Mouse (Mus musculus) small intestine, adult 2 months (tissue): Measurements from ENCODE around the gene Sec22b. TPM values are rescaled to one million over a fixed set of nuclear protein-coding genes. Genes with fewer than 3 reads are reported as not detected.

ENCODE experiments used
- H3K27ac ChIP-seq: fragments of 200-500 bp; 2 replicates; pipeline ENCODE4 v1.5.1; 2012; ENCODE audit warnings: low read depth, low read length, control low read depth, inconsistent platforms; ENCODE audit not compliant: insufficient read depth
- H3K27me3 ChIP-seq: fragments of 200-500 bp; 2 replicates; pipeline ENCODE4 v1.6.1; 2012; ENCODE audit warnings: mild to moderate bottlenecking, moderate library complexity, low read length, inconsistent platforms; ENCODE audit not compliant: control insufficient read depth, insufficient read depth
- H3K36me3 ChIP-seq: fragments of 200-500 bp; 2 replicates; pipeline ENCODE4 v1.6.1; 2012; ENCODE audit warnings: mild to moderate bottlenecking, low read length, control low read depth, inconsistent platforms; ENCODE audit not compliant: control insufficient read depth, insufficient read depth
- H3K4me1 ChIP-seq: fragments of 200-500 bp; 2 replicates; pipeline ENCODE4 v1.6.1; 2012; ENCODE audit warnings: low read length, inconsistent platforms, mixed read lengths; ENCODE audit not compliant: control insufficient read depth, insufficient read depth, insufficient read length
- H3K4me3 ChIP-seq: fragments of 200-500 bp; 2 replicates; pipeline ENCODE4 v1.5.1; 2012; ENCODE audit warnings: low read depth, mild to moderate bottlenecking, control low read depth, inconsistent platforms, low read length, moderate library complexity
- CTCF ChIP-seq: fragments of 200-500 bp; IDR thresholded peaks from 2 replicates; pipeline ENCODE4 v1.5.1; 2012; ENCODE audit warnings: low read depth, mild to moderate bottlenecking, control low read depth, inconsistent platforms, low read length, moderate library complexity, mixed read lengths; ENCODE audit not compliant: insufficient replicate concordance, insufficient read length; ENCODE audit errors: extremely low read depth
- POLR2A ChIP-seq: fragments of 200-500 bp; IDR thresholded peaks from 2 replicates; pipeline ENCODE4 v1.6.1; 2012; ENCODE audit warnings: low read depth, mild to moderate bottlenecking, control low read depth, inconsistent platforms, low read length, moderate library complexity
- WGBS: fragments of 180-500 bp; shearing (Covaris S2); methylation state at CpG from one replicate; pipeline ENCODE4 v1.1.7; 2018; 5-methylcytosine and 5-hydroxymethylcytosine counted together
- polyA plus RNA-seq: library from polyadenylated mRNA; depleted of rRNA; stranded (reverse); fragments of >200 nt; gene quantifications from 2 replicates; pipeline ENCODE4 v1.2.3, GENCODE M21; 2012

Gene Sec22b
- polyA plus RNA-seq, 1 experiment = 40.0 TPM

DNA sequence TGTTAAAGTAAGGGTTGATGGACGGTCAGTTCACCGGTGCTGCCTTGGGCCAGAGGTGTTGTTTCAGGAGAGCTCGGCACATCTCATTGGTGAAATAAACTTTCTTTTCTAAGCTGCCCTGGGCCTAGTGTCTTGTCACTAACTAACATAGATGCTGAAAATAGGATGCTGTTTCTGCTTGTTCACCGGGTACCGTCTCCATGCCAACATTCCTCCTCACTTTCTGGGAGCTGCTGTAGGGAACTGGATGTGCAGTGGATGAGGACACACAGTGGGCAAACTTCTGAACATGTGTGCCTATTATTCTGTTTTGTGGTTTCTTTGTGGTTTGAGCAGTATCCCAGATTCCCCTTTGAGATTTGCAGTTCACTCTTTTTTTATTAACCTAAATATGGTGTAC is 19.4 kb upstream of the Sec22b start:
- no peak for TF ChIP-seq CTCF
- TF ChIP-seq POLR2A = no peak
- no peaks in the 10 kb centered on the region for H3K4me1 ChIP-seq
- H3K36me3 ChIP-seq = no peaks in the 10 kb centered on the region
- no peak overlapping the region for H3K27ac ChIP-seq
- no peak overlapping the region for H3K4me3 ChIP-seq
- 95% methylated on average over 5 of the region's 5 CpGs for WGBS
- no peaks in the 10 kb centered on the region; the same call in 1 of the 2 replicates for H3K27me3 ChIP-seq

DNA sequence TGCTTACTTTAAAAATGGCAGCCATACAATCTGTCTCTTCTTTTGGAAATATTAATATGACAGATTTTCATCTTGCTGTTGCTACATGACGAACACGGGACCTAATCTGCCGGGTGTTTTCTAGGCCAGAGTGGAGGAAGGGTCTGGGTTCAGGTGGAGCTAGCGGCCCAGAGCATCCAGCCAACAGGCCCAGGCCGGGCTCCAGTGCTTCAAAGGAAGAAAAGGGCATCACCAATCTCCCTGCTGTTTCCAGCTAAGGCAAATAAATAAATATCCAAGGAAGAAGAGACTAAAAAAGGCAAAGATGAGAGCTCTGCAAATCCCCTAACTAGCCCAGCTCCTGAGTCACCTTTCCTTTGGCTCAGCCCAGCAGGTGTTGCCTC is 13.2 kb upstream of the Sec22b start:
- Histone ChIP-seq H3K27ac (no peak overlapping the region), H3K4me1 (peaks cover 4% of the 10 kb centered on the region; the same call in 1 of the 2 replicates), H3K4me3 (no peak overlapping the region), H3K27me3 (peaks cover 18% of the 10 kb centered on the region), H3K36me3 (no peaks in the 10 kb centered on the region)
- 79% methylated on average over 5 of the region's 5 CpGs for WGBS
- no peak for TF ChIP-seq POLR2A
- no peak for TF ChIP-seq CTCF

DNA sequence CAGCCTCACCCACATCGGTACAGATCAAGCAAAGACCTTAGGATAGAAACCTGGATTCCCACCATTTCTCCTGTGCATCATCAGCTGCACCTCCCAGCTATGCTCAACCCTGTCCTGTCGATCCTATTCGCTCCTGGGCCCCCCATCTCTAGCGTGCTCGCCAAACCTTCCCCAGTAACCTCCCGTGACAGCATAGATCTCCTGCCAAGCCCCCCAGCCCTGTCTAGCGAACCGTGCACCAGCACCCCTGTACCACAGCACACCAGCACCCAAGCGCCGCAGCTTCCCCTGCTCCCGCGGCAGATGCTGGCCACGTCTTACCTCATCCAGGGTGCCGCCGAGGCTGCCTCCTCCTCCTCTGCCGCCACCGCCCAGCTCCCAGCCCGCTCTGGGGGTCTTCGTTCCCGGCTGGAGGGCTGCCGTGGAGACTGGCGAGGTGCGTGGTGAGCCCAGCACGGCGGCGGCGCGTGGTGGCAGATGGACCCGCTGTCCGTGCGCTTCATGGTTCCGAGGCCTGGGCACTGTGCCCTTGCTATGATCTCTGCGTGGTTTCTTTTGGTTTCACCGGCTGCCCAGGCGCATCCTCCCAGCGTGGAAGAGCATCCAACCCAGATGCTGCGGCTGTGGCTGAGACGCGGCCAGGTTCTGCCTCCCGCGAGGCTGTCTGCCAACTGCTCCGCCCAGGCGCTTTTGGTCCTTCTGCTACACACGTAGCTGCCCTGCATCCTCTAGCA is 12.7 kb upstream of the Sec22b start, which contains the start of gene Pde4dip:
Gene Pde4dip, minus strand, starts transcription at position 540 of the 734 bp plus-strand sequence.
- Histone ChIP-seq H3K27me3 (peaks cover 18% of the 10 kb centered on the region), H3K4me1 (peaks cover 4% of the 10 kb centered on the region; the same call in 1 of the 2 replicates), H3K27ac (no peak within 1 kb of the TSS), H3K36me3 (no peaks in the 10 kb centered on the region), H3K4me3 (peak within 1 kb of the TSS; percentile 38)
- no peak for TF ChIP-seq POLR2A
- no peak for TF ChIP-seq CTCF
- WGBS = 4% methylated on average over 44 of the region's 44 CpGs

DNA sequence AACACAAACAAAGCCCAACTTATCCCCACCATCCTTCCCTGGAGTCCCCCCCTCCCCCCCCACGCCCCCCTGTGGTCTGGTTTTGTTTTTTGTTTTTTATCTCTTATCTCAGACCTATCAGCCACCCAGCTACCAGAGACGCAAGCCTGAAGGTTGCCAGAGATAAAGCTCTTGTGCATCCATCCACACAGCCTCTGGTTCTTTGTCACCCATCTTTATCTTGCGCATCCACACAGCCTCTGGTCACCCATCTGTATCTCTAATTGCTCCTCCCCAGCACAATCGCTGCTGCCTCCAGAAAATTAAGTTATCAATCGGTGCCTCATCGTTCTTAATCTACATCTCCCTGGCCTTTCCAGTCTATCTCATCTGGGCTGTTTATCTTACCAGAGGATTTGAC is 10.8 kb upstream of the Sec22b start:
- Histone ChIP-seq H3K36me3 (no peaks in the 10 kb centered on the region), H3K27ac (no peak overlapping the region), H3K4me3 (no peak overlapping the region), H3K4me1 (peaks cover 4% of the 10 kb centered on the region; the same call in 1 of the 2 replicates), H3K27me3 (peaks cover 18% of the 10 kb centered on the region)
- TF ChIP-seq CTCF (no peak), POLR2A (no peak)
- WGBS = 63% methylated on average over 6 of the region's 6 CpGs

DNA sequence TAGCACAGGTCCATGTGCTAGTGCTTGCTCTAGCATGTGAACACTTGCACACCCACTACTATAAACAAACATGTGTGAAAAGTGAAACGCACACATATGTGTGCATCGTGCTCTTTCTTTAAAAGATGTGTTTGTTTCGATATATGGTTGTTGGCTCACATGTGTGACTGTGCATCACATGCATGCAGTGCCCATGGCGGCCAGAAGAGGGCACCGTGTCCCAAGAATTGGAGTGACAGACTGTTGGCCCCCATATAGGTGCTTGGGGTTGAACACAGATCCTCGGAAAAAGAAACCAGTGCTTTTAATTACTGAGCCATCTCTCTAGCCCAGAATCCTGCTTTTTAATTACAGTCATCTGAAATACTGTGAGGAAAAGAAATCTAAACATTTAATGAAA is 6.3 kb upstream of the Sec22b start:
- Histone ChIP-seq H3K4me3 (no peak overlapping the region), H3K27ac (no peak overlapping the region), H3K4me1 (no peaks in the 10 kb centered on the region), H3K36me3 (no peaks in the 10 kb centered on the region), H3K27me3 (peaks cover 6% of the 10 kb centered on the region; the same call in 1 of the 2 replicates)
- 55% methylated on average over 6 of the region's 6 CpGs for WGBS
- peak; percentile 68; the same call in 1 of the 2 replicates for TF ChIP-seq CTCF
- no peak for TF ChIP-seq POLR2A

DNA sequence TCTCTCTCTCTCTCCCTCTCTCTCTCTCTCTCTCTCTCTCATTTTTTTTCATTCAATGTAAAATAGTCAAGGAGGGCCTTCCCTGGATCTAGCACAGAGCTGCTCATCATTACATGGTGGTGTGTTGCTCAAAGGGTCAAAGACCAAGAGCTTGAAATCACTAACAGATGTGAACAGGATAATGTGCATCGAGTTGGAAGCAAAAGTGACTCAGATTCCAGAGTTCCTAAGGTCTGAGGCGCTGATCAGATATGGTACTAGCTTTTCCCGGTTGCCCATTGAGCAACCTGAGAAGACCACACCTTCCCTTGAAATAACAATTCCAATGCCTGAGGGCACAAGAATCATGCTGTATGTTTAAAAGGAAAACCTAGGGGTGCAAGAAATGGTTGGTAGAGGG is 2.6 kb upstream of the Sec22b start:
- Histone ChIP-seq H3K36me3 (no peaks in the 10 kb centered on the region), H3K4me3 (no peak overlapping the region), H3K27ac (no peak overlapping the region), H3K27me3 (no peaks in the 10 kb centered on the region), H3K4me1 (no peaks in the 10 kb centered on the region)
- TF ChIP-seq CTCF (no peak), POLR2A (no peak)
- 33% methylated on average over 3 of the region's 3 CpGs for WGBS

DNA sequence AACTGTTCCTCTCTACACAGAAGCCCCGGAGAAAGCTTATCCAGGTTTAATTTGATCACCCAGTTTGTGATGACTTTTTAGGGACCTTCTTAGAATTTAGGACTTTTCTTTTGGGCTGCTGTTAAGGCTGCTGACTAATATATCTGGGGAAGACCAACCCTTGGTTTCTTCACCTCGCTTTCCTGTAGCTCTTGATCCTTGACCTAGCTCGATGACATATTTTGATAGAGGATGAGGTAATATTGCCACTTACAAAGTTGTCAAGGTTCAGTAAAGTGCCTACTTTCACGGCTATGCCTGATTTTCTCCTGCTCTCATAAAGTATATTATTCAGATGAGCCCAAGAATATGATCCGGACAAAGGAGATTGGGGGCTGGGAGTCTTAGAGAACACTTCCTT is 596 bp downstream of the Sec22b start:
- peak overlapping the region; percentile 77 for H3K27ac ChIP-seq
- H3K36me3 ChIP-seq = no peaks in the 10 kb centered on the region
- H3K4me1 ChIP-seq = peaks cover 4% of the 10 kb centered on the region; the same call in 1 of the 2 replicates
- H3K4me3 ChIP-seq = peak overlapping the region; percentile 79
- H3K27me3 ChIP-seq = no peaks in the 10 kb centered on the region
- WGBS = 1% methylated on average over 5 of the region's 5 CpGs
- no peak for TF ChIP-seq CTCF
- no peak for TF ChIP-seq POLR2A
